Mouse (Mus musculus) WW6 (cell line): Measurements from ENCODE around the gene Rasal1.

Source experiments
- DNase-seq: peaks from one replicate; pipeline ENCODE4 v3.0.0-alpha.2; 2013; ENCODE audit warnings: low read depth, low spot score

Gene Rasal1

DNA sequence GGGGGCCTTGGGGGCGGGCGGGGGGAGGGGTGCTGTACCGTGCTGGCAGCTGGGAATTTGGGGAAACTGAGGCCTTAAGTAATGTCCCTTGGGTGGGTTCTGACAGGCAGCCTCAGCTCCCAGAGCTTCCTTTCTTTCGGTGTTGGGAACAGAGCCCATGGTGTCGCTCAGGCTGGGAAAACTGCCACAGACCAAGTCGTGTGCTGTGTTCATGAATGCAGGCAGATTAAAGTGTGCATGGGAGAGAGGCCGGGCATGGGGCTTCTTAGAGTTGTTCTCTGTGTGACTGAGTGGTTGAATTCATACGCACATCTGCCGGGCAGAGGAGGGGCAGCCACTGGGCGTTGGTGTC, 26.8 kb upstream of the Rasal1 start:
- no peak for DNase-seq

DNA sequence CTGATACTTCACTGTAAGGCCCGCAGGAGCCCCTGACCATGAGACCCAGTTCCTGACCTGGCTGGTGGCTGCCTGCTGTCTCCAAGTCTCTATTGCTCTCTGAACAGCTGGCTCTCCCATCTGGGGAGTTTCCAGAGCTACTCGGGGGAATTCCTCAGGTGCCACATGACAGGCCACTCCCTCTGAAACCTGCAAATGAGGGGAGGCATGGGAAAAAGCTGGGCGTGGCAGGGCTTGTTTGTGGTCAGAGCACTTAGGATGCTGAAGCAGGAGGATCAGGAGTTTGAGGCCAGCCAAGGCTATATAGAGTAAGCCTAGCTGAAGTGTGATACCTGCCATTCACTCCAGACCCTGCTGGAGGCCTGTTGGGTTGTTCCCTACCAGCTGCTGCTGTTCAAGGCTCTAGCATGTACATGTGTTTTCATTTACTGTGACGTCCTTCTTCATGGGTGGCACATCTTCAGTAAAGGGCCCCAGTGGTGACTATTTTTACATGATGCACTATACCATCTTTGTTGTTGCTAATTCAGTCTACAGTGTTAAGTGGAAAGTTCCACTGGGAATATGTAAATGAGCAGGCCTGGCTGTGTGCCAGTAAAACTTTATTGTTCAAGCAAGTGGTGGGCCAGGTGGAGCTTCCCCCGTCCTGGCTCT, 26.3 kb upstream of the Rasal1 start:
- no peak for DNase-seq

DNA sequence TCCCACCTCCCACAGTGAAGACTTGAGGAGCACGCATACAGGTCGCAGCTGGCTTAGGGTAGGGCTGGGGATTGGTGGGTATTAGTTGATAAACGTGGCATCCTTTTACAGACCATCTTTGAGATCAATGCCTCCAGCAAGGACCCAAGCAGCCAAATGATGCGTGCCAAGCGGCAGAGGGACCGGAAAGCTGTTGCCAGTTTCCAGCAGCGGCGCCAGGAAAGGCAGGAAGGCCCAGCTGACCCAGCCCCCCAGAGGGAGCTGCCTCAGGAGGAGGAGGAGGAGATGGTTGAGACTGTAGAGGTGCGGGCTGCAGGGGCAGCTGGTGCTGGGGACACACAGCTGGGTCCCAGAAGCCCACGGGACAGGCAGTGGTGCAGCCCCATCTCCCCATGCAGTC, 24.2 kb upstream of the Rasal1 start:
- DNase-seq = no peak

DNA sequence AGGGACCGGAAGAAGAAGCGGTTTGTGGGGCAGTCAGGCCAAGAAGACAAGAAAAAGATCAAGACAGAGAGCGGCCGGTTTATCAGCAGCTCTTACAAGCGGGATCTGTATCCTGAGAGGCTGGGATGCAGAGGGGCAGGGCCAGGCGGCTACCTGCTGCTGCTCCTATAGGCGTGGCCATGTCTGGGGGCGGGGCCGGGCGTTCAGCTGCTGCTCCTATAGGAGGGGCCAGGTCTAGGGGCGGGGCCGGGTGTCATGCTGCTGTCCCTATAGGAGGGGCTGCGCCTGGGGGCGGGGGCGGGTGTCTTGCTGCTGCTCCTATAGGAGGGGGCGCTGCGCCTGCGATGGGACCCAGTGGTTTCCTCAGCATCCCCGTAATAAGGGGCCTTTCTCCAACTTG, 22.2 kb upstream of the Rasal1 start:
- peak; percentile 89 for DNase-seq

DNA sequence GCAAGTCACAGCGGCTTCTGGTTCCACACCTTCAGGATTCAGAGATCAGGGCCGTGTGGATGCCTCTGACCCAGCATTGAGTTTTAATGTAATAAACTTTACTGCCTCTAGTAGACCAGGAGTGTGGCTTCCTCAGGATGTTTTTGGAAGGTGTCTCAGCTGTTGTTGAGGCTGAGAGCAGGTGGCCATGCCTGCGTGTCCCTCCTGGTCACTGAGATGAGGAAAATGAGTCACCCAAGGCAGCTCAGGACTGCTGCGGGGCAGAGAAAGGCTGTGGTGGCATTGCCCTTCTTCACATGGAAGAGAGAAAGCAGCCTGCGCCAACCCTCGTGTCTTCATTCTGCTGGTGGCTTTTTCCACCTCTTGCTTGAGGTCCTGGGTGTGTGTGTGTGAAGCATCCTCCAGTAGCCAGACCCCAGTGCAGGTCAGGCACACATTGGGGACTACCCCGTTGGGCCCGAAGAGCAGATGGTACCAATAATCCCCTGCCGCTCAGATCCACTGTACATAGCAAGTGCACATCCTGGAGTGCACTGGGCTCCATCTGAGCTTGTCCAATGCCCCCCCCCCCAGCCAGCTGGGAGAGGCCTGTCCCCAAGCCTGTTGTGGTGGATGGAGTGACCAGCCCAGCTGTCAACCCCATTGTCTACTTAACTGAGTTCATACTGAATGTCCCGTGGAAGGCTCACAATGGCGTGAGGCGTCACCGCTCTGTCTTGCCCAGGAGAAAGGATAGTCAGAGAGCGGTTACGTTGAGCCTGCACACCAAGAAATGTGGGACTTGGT, 20.9 kb upstream of the Rasal1 start:
- no peak for DNase-seq

DNA sequence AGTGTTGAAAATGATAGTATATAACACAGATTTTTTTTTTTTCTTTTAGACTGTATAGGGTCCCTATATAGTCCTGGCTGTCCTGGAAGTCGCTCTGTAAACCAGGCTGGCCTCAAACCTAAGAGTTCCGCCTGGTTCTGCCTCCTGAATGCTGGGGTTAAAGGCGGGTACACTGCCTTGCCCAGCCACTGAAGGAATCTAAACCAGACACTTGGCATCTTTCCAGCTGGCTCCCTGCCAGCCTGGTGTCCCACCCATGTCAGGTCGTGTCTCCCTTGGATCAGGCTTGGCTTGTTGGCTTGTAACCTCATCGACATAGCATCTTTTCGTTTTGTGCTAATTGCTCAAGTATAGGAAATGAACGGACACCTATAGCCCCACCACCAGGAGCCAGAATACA, 20.0 kb upstream of the Rasal1 start:
- DNase-seq = no peak

DNA sequence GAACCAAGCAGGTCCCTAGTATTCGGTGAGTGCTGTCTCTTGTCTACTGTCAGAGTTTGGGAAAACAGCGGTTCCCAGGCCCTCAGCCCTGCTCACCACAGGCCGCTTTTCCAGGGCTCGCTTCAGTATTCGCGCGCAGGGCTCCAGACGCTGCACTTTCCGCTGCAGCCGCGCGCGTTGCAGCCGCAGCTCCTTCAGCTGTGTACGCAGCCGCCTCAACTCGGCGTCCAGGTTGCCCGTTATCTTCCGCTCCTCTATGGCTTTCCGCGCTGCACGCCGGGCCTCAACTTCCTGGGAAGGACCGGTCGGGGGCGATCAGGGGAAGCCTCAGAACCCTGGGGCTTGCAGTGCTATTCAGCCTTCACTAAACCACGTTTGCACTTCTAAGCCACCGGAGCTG, 17.5 kb upstream of the Rasal1 start:
- no peak for DNase-seq

DNA sequence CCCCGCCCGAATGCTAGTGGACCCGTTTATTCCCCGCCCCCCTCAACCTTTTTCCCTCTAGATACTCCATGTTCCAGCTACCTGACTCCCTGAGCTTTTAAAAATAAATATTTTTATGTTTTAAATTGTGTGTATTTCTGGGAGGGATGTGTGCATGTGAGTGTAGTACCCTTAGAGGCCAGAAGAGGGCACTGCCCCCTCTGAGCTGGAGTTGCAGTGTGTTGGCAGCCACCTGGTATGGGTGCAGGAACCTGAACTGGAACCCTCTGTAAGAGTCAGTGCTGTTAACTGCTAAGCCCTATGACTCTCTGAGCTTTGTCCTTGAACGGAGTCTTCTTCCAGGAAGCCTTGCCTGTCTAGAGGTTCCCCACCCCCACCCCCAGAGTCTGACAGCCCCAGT, 16.7 kb upstream of the Rasal1 start:
- no peak for DNase-seq

DNA sequence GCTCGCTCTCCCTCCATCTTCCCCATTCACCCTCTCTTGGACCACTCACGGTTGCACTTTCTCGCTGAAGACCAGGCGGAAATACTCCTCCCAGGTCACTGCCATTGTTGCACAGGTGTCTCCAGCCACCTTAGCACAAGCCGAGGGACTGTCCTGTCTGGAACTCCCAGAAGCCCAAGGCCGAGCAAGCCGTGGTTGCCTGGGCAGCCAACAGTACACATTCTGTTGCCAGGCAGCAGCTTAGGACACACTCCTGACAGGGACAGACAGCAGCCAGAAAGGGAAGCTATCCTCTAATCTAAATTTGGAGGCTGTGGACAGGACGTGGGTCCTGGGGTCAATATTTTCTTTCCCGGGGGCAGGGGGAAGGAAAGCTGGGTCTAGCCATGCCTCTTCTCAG, 14.5 kb upstream of the Rasal1 start, which contains the start of gene Cfap73:
Gene Cfap73, minus strand, starts transcription at position 105 of the 400 bp plus-strand sequence.
- no peak for DNase-seq

DNA sequence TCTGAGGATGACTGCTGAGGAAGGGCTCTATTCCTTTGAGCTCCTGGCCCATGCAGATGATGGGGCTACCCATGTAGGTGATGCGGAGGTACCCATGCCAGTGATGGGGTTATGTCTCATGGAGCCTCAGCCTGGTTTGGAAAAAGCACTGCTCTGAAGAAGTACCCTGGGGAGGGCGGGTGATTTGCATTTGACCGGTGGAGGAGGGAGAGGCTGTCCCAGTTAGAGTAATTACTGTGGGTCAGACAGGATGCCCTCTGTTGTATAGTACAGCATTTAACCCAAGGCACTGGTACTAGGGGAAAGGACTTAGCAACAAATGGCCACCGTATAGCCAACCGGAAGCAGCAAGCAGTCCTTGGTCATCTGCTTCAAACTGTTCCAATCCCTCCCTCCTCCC, 13.8 kb upstream of the Rasal1 start:
- no peak for DNase-seq

DNA sequence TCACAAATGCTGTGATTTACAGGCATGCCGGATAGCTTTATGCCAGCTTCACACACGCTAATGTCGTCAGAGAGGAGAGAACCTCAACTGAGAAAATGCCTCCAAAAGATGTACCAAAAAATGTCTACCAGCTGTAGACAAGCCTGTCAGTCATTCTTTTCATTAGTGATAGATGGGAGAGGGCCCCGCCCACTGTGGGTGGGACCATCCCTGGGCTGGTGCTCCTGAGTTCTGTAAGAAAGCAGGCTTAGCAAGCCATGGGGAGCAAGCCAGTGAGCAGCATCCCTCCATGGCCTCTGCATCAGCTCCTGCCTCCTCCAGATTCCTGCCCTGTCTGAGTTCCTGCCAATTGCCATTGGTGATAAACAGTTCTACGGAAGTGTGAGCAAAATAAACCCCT, 13.0 kb upstream of the Rasal1 start:
- no peak for DNase-seq

DNA sequence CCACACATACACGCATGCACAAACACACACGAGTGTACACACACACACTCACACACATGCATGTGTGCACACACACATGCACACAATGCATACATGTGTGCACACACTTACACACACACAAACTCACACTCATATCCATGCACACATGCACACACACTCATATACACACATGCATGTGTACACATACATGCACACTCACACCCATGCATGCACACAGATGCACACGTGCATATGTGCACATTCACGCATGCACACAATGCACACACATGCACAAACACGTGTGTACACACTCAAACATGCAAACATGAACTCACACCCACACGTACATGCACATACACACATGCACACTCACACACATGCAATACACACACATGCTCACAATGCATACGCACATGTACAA, 8.5 kb upstream of the Rasal1 start:
- DNase-seq = no peak

DNA sequence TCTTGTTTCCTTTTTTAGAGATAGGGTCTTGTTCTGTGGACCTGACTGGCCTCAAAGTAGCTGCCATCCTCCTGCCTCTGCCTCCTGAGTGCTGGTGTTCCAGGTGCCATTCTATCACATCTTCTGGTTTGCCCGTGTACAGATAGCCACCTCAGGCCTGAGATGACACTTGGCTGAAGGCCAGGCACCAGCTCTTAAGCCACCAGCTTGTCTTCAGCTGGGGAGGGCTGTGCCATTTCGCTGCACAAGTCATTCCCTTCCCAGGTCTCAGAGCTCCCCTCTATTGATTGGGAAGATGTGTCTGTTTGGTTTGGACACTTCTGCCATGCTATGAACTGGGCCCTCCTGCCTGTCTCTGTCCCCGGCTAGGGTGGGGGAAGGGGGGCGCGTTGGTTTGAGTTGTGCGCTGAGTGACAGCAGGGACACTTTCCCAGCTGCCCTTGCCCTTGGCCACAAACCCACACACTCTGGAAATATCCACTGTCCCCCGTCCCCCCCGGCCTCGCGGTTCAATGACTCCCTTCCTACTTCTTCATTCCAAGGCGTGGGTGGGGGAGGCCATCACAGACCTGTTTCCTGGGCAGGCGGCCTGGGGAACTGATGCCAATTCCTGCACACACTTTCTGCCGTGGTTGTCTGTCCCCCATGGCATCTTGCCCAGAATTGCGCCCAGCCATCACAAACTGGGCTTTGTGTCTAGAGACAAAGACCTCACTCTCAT, 5.1 kb upstream of the Rasal1 start:
- DNase-seq = no peak

DNA sequence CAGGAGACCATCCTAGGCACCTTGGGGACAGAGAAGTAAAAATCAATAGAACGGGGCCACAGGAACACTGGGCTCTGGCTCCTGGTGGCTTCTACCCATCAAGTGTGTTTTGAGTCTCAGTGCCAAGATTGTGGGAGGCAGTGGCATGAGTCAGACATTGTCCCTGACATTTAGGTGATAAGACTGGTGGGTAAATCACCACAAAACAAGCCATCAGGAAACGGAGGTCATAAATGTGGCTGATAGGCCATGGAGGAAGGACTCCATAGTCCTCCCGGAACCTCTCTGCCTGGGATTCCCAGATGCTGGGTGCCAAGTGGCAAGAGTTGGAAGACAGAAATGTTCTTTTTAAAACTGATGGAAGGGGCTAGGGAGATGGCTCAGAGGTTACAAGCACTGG, 4.4 kb upstream of the Rasal1 start:
- no peak for DNase-seq

DNA sequence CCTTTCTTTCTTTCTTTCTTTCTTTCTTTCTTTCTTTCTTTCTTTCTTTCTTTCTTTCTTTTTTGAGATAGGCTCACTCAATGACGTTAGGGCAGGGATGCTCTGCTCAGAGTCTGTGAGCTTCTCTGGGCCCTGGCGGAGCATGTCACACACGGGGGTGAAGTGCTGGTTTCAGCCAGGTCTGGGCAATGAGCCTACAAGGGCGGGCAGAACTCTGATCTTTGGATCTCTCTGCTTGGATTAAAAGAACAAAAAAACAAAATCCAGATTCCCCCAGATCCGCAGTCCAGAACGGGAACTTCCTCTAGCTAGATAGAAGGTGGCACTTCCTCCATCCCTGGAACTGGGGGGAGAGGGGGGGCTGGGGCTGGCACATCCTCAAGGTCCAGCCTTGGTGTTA, 2.8 kb upstream of the Rasal1 start:
- no peak for DNase-seq

DNA sequence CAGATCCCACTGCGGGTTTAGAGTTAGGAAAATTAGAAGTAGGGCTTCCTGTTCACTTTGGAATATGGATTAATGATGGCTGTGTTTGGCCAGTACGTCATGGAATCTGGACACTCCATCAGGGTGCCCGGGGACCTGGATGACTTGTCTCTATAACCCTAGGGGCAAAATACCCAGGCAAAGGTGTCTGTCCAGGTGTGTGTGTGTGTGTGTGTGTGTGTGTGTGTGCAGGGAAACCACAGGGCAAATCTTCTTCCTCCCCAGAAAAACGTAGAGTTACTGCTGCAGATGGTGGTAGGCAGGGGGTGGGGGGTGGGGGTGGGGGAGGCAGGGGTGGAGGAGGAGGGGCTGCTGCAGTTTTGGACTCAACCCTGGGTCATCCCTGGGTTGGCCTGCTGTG, 1.3 kb upstream of the Rasal1 start:
- DNase-seq = no peak

DNA sequence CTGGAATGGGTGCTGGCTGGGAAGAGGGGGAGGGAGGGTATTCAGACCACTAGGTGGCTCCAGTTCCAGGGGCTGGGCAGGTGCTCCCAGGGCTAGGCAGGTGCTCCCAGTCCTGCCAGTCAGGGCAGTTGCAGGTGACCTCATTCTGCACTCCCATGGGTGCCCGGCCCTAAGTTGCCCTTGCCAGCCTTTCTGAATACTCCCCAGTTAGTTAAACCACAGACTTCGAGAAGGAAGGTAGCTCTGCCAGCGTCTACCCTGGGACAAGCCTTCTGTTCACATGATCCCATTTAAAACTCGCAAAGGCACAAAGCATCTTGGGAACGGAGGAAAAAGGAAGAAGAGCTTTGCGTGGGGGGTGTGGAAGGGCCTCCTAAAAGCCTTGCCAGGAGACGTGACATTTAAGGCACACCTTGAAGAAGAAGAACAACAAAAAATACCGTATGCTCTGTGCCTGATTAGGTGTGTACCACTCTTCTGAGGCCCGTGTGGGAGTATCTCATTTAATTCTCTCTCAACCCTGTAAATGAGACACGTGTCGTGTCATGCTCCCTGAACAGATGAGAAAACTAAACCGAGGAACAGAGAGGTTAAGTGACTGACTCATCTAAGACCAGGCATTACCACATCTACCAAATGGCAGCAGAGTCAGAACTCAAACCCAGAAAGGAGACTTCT, 659 bp upstream of the Rasal1 start:
- DNase-seq = no peak

DNA sequence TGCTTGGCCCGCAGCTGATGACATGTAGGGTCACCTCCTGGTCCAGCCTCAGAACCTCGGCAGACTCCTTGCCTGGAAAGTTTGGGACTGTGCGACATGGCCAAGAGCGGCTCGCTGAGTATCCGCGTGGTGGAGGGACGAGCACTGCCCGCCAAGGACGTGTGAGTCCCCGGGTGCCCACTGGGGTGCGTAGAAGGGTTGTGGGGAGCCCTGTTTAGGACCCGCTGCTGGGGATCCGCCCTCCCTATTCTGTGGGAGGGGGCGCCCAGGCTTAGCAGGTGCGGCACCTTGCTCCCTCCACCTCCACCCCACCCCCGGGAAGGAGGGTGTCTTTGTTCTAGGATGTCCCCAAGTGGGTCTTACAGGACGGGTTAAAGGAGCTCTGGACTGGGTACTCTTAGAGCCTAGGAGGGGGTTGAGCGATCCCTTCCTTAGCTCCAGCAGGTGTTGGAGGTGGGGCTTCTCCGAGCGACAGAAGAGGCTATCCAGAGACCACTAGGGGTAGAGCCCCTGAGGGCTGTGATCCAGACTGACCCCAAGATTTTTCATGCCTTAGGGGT, 842 bp downstream of the Rasal1 start:
- DNase-seq = no peak

DNA sequence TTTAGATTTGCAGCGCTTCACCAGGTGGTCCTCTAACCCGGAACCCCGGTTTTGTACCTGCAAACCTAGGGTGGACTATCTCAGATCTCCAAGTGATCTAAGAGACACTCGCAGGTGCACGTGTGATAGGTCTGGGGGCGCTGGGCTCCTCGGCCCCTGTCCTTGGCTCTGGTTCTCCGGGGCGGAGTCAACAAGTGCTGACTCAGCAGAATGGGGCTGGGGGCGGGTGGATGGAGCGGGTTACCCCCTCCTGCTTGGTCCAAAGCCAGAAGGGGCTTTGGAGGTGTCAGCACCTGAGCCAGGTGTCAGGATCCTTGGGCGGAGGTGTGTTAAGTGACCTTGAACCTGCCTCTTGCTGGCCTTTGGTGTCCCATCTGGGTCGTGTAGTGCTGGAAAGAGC, 1.3 kb downstream of the Rasal1 start:
- no peak for DNase-seq

DNA sequence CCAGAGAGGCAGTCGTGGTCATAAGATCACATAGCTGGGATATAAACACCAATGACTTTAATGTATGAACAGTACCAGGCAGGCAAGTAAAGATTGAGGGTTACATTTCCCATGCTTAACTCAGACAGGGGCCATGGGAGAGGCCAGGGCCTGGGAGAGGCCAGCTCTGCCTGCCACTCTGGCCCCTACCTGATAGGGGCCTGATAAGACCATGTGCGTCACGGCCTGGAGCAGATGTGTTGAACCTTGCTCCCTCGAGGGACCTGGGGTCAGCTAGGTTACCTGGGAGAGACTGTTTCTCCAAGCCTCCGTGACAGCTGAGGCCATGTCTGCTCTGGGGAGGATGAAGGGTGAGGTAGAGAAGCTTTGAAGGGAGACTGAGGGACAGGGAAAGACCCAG, 2.6 kb downstream of the Rasal1 start:
- no peak for DNase-seq

DNA sequence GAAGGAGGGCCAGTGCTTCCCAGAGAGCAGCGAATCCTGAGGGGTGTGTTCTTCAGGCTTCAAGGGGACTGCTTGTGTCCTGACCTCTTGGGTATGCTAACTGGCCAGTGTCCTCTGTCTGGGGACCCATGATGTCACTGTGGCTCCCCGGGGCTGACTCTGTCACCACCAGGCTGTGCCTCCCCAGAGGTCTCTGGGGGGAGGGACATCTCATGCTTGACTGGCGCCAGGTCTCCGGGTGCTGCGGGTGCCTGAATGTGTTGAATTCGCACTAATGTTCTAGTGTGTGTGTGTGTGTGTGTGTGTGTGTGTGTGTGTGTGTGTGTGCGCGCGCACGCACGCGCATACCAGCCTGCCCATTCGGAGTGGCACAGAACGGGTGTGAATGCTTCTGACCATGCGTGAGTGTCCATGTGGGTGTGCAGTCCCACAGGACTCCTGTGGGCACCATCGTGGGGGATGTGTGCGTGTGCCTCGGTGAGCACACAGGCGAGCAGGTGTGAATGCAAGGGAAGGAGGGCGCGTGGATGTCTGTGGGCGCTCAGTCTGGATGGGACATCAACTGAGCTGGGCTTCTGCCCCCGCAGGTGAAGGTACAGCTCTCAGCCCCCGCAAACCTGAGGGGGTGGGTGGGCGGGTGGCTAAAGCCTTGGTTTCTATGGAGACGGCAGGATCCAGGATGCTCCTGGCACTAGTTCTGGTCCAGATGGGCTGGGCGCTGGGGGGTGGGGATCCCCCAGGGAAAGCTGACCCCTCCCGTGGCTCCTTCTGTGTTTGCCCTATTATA, 4.5 kb downstream of the Rasal1 start:
- no peak for DNase-seq
